Mouse (Mus musculus) retina, postnatal 1 day (tissue): ENCODE results near the gene Rfx4.
A peak's percentile ranks its signal among the peaks of the same experiment; 100 is the strongest.

Experiments used
- DNase-seq: peaks from one replicate; pipeline ENCODE4 v3.0.0-alpha.2; 2012

Gene Rfx4

GRCm38 (mm10) chr10:84871921-84872320, 116.1 kb downstream of the Rfx4 start:
- no peak for DNase-seq

- no peak for DNase-seq
These were observed 124.1 kb downstream of the Rfx4 start for GRCm38 (mm10) chr10:84879823-84880571.

GRCm38 (mm10) chr10:84882528-84882927, 126.7 kb downstream of the Rfx4 start:
- DNase-seq = no peak

- no peak for DNase-seq
These were observed 129.6 kb downstream of the Rfx4 start for GRCm38 (mm10) chr10:84885341-84885884.

- peak; percentile 9 for DNase-seq
These were observed 130.4 kb downstream of the Rfx4 start for GRCm38 (mm10) chr10:84886221-84886627.

- no peak for DNase-seq
These were observed 130.9 kb downstream of the Rfx4 start for GRCm38 (mm10) chr10:84886785-84887184.

- peak; percentile 68 for DNase-seq
These were observed 133.4 kb downstream of the Rfx4 start for GRCm38 (mm10) chr10:84889096-84889846.

- no peak for DNase-seq
These were observed 140.0 kb downstream of the Rfx4 start for GRCm38 (mm10) chr10:84895810-84896358.

GRCm38 (mm10) chr10:84896941-84897930, 141.4 kb downstream of the Rfx4 start:
- no peak for DNase-seq

GRCm38 (mm10) chr10:84898144-84898979, 142.5 kb downstream of the Rfx4 start:
- DNase-seq = no peak

- DNase-seq = no peak
These were observed 145.8 kb downstream of the Rfx4 start for GRCm38 (mm10) chr10:84901676-84902075.

GRCm38 (mm10) chr10:84902213-84902612, 146.4 kb downstream of the Rfx4 start:
- no peak for DNase-seq

GRCm38 (mm10) chr10:84903307-84903706, 147.4 kb downstream of the Rfx4 start:
- DNase-seq = peak; percentile 53

- DNase-seq = peak; percentile 62
These were observed 147.9 kb downstream of the Rfx4 start for GRCm38 (mm10) chr10:84903742-84904141.

- DNase-seq = no peak
These were observed 151.0 kb downstream of the Rfx4 start for GRCm38 (mm10) chr10:84906895-84907294.

- no peak for DNase-seq
These were observed 152.1 kb downstream of the Rfx4 start for GRCm38 (mm10) chr10:84908006-84908405.

GRCm38 (mm10) chr10:84908471-84908870, 152.6 kb downstream of the Rfx4 start:
- no peak for DNase-seq

- DNase-seq = peak; percentile 78
These were observed 153.3 kb downstream of the Rfx4 start for GRCm38 (mm10) chr10:84909021-84909801.

- DNase-seq = no peak
These were observed 154.3 kb downstream of the Rfx4 start for GRCm38 (mm10) chr10:84910194-84910593.

GRCm38 (mm10) chr10:84910758-84911384, 155.0 kb downstream of the Rfx4 start:
- DNase-seq = peak; percentile 43
